Mouse (Mus musculus): Measurements from ENCODE around the gene Ifi214.
"Not testable (repeated sequence)": the region's sequence is repeated elsewhere in the genome, so short reads cannot be mapped to it uniquely, and the experiment has no call there.

Gene Ifi214

GRCm38 (mm10) chr1:173535791-173536190, at the start of gene Ifi214:
Ifi214 (minus strand) TSS chr1:173535957.
- not testable (repeated sequence) for DNase-seq

- no peak for DNase-seq
These were observed 44.3 kb upstream of the Ifi214 start for GRCm38 (mm10) chr1:173579921-173580585.

GRCm38 (mm10) chr1:173579079-173579478, 43.3 kb upstream of the Ifi214 start:
- no peak for DNase-seq

GRCm38 (mm10) chr1:173550491-173551050, 14.8 kb upstream of the Ifi214 start:
- not testable (repeated sequence) for DNase-seq

GRCm38 (mm10) chr1:173548798-173549197, 13.0 kb upstream of the Ifi214 start:
- not testable (repeated sequence) for DNase-seq

- no peak for DNase-seq
These were observed 14.3 kb downstream of the Ifi214 start for GRCm38 (mm10) chr1:173521452-173521851.

GRCm38 (mm10) chr1:173510595-173510994, 25.2 kb downstream of the Ifi214 start:
- not testable (repeated sequence) for DNase-seq

GRCm38 (mm10) chr1:173491483-173491882, 44.3 kb downstream of the Ifi214 start:
- DNase-seq = not testable (repeated sequence)

GRCm38 (mm10) chr1:173490812-173491480, 44.8 kb downstream of the Ifi214 start, which contains the start of gene Ifi206:
Ifi206 (minus strand) TSS chr1:173491041.
- not testable (repeated sequence) for DNase-seq

GRCm38 (mm10) chr1:173481182-173481574, 54.6 kb downstream of the Ifi214 start:
- DNase-seq = not testable (repeated sequence)

- not testable (repeated sequence) for DNase-seq
These were observed 55.2 kb downstream of the Ifi214 start for GRCm38 (mm10) chr1:173480399-173481181.
